Mouse (Mus musculus): ENCODE measurements around the gene Gale. TPM values are rescaled to one million over a fixed set of nuclear protein-coding genes. Genes with fewer than 3 reads are reported as not detected.

Gale gene
- total RNA-seq (2021) = 10 to 100 TPM; 22.0 to 22.9 TPM
- long read RNA-seq, experiment 1, transcript Gale-202 (11 exons, 1,430 nt) = major isoform, 5 of 14 reads
- long read RNA-seq, experiment 1, partial matches to known transcripts = 1 of 14 reads
- long read RNA-seq, experiment 1, other reads (novel, unspliced or antisense) = 7 of 14 reads
- long read RNA-seq, experiment 2, partial matches to known transcripts = 3 of 20 reads
- long read RNA-seq, experiment 2, other reads (novel, unspliced or antisense) = 13 of 20 reads

DNA sequence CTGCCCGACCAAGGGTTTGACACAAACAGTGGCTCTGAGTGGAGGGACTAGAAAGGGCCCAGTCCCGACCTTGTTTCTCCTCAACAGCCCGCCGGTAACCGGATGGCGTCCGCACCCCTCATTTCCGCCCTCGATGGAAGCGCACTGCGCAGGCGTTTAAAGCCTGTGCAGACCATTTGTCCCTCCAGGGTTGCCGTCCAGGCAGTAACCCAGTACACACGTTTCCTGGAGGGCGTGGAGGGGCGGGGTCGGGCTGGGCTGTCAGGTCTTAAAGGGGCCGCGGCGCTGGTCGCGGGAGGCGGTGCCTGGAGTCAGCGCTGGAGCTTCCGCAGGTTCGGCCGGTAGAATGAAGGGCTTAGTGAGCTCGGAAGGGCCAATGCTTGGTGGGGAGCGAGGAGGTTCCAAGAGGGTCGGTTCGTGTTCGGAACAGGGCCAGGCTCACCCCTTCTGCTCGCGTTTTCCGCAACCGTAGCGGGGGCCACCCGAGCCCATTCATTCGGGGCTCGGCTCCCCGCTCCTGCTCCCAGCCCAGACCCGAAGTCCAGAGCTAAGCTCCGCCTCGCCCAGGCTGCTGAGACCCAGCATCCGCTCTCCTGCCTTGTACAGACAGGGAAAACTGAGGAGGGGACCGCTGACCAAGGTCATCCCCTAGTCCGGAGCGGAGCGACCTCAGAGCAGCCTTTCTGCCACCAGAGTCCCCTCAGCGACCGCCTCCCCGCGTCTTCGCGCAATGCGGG, at the start of gene Gale:
Gene Gale, plus strand, starts transcription at position 271 of the 737 bp plus-strand sequence.
- intact Hi-C loops (cut with DNase I) = loop anchor here (1.0 kb wide), 1 partner anchor 9 kb away; the partner anchor contains the start of gene Lypla2
- peak within 1 kb of the TSS; percentile 59 for H3K4me3 ChIP-seq
- TF ChIP-seq CTCF (IDR thresholded peaks at IDR 0.05) = no peak
- H3K27ac ChIP-seq = peak within 1 kb of the TSS; percentile 99
- DNase-seq (ENCODE audit: extremely low spot score in 1 of 2, low spot score in 2 of 2) = peak; percentile 94 to 95

DNA sequence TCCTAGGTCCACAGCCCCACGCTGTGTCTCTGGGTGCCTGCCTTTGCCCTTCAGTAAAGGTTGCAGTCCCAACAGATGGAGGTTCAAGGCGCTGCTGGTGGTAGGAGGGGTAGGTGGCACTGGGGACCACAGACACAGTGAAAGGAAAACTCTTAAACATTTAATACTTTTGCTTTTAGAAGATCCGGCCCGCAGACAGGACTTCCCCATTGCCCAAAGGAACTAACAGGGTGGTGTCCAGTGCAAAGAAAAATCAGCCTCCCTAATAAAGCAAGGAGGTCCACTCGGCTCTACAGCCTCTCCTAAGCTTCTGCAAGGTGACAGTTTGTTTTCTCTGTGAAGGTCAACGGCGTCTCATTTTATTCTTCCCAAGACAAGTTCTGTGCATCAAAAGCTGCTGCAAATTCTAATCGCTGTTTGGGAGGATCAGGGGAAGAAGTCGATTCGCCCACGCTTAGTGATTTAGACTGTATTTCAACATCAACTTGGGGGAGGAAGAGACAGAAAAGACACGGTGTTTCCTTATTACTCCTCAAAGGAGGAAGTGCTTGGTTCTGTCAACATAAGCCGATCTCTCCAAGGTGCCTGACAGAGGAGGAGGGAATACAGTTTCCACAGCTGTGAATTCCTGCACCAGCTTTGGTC, 44.8 kb upstream of the Gale start:
- no peak for DNase-seq (ENCODE audit: extremely low spot score in 1 of 2, low spot score in 2 of 2)
- TF ChIP-seq CTCF (IDR thresholded peaks at IDR 0.05) = no peak
- intact Hi-C loops (cut with DNase I) = no loop called here
- H3K4me3 ChIP-seq = no peak overlapping the region
- no peak overlapping the region for H3K27ac ChIP-seq

DNA sequence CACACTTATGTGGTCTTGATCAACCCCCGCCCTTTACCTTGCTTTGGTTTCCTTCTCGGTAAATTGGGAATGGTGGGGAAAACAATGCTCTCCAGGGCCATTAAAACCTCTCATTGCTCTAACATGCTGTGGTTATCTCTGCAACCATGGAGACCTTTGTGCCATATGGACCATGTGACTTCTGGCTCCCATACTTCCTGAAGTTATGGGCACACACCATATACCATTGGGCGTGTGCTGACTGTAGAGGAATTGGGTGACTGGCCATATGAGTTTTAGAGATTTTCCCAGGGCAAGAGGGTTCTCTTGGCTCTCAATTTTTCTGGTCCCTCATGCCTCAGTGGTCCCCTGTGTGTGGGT, 44.3 kb upstream of the Gale start:
- no peak for DNase-seq (ENCODE audit: extremely low spot score in 1 of 2, low spot score in 2 of 2)
- H3K27ac ChIP-seq = no peak overlapping the region
- no peak for TF ChIP-seq CTCF (IDR thresholded peaks at IDR 0.05)
- intact Hi-C loops (cut with DNase I) = no loop called here
- H3K4me3 ChIP-seq = no peak overlapping the region

DNA sequence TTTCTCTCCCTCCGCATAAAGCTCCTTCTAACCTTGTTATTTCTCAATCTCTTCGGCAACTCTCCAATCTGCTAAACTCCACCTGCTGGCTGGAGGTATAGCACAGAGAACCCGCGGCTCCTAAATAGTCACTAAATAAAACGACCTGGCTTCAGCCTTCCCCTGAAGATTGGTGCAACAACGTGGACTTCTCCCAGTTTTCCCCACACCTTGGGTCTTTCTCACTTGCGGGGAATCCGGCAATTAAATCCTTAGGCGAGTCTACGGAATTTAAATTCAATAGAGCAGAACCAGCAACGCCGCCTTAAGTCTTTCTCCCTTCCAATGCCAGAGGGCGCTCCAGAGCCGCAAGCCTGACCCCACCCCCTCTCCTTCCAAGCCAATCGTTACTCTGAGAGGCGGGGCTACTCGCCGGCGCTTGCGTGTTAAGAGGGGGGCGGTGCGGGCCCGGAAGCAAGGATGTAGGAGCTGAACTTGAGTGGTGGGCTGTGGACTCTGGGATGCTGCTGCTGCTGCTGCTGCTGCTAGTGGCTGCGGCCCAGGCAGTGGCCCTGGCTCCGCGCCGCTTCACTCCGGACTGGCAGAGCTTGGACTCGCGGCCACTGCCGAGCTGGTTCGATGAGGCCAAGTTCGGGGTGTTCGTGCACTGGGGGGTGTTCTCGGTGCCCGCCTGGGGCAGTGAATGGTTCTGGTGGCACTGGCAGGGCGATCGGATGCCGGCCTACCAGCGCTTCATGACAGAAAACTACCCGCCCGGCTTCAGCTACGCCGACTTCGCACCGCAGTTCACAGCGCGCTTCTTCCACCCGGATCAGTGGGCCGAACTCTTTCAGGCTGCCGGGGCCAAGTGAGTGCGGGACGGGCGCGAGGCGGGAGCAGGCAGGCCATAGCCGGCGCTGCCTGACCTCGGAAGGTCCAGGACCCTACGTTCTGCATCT, 43.0 kb upstream of the Gale start, which contains the start of gene Fuca1:
Gene Fuca1, plus strand, starts transcription at position 432 of the 938 bp plus-strand sequence.
- intact Hi-C loops (cut with DNase I) = loop anchor here (1.0 to 10.0 kb wide), 3 partner anchors 26 to 426 kb away; partner anchors contain the start of genes Hmgcl, Nipal3 and Stpg1
- DNase-seq (ENCODE audit: extremely low spot score in 1 of 2, low spot score in 2 of 2) = peak; percentile 93 to 96
- peak; percentile 91 for TF ChIP-seq CTCF (IDR thresholded peaks at IDR 0.05)
- peak within 1 kb of the TSS; percentile 94 for H3K4me3 ChIP-seq
- H3K27ac ChIP-seq = peak within 1 kb of the TSS; percentile 58

GRCm38 (mm10) chr4:135921257-135922120, 42.0 kb upstream of the Gale start:
- TF ChIP-seq CTCF (IDR thresholded peaks at IDR 0.05) = no peak
- H3K4me3 ChIP-seq = peak overlapping the region; percentile 94
- intact Hi-C loops (cut with DNase I) = loop anchor here (2.0 to 10.0 kb wide), 2 partner anchors 25 to 427 kb away; partner anchors contain the start of genes Hmgcl, Nipal3 and Stpg1
- H3K27ac ChIP-seq = no peak overlapping the region
- no peak for DNase-seq (ENCODE audit: extremely low spot score in 1 of 2, low spot score in 2 of 2)

GRCm38 (mm10) chr4:135922190-135922589, 41.3 kb upstream of the Gale start:
- intact Hi-C loops (cut with DNase I) = loop anchor here (10.0 kb wide), 1 partner anchor 427 kb away; the partner anchor contains the start of genes Nipal3 and Stpg1
- no peak for DNase-seq (ENCODE audit: extremely low spot score in 1 of 2, low spot score in 2 of 2)
- H3K27ac ChIP-seq = no peak overlapping the region
- no peak overlapping the region for H3K4me3 ChIP-seq
- no peak for TF ChIP-seq CTCF (IDR thresholded peaks at IDR 0.05)

GRCm38 (mm10) chr4:135924418-135924817, 39.1 kb upstream of the Gale start:
- no peak for TF ChIP-seq CTCF (IDR thresholded peaks at IDR 0.05)
- intact Hi-C loops (cut with DNase I) = loop anchor here (10.0 kb wide), 1 partner anchor 430 kb away; the partner anchor contains the start of genes Nipal3 and Stpg1
- DNase-seq (ENCODE audit: extremely low spot score in 1 of 2, low spot score in 2 of 2) = no peak
- Histone ChIP-seq H3K27ac (no peak overlapping the region), H3K4me3 (no peak overlapping the region)

DNA sequence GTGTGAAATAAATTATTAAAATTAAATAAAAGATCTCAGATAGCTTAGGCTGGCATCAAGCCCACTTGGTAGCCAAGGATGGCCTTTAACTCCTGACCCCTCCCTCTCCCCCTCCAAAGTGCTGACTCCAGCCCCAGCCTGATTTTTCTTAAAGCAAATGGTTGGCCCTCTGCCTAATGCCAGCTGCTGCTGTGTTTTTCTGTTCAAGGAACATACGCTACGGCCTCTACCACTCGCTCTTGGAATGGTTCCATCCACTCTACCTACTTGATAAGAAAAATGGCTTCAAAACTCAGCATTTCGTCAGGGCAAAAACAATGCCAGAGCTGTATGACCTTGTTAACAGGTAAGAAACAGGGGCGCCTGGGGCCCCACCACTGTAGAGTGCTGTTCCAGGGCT, 38.2 kb upstream of the Gale start:
- no peak overlapping the region for H3K27ac ChIP-seq
- intact Hi-C loops (cut with DNase I) = loop anchor here (10.0 kb wide), 1 partner anchor 431 kb away; the partner anchor contains the start of genes Nipal3 and Stpg1
- no peak for DNase-seq (ENCODE audit: extremely low spot score in 1 of 2, low spot score in 2 of 2)
- H3K4me3 ChIP-seq = no peak overlapping the region
- TF ChIP-seq CTCF (IDR thresholded peaks at IDR 0.05) = no peak

DNA sequence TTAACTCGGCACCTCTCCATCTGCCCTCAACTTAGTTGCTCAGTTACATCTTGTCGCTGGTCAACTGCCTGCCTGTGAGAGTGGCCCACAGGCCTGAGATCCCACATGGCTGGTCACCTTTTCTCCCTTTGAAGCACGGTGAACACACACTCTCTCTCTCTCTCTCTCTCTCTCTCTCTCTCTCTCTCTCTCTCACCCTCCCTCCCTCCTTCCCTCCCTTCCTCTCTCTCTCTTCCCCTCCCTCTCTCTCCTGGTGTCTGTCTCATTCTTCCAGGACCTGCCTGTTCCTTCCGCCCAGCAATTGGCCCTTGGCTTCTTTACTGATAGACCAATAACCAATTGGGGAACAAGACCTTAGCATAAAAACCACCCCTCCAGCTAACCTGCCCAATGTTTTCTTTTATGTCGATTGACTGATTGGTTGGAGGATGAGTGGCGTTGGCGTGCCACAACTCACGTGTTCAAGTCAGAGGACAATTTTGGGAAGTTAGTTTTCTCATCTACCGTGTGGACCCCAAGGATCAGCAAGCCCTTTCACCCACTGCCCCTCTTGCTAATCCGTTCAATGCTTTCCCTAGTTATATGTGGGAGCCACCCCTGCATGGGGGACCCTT, 37.2 kb upstream of the Gale start:
- no peak overlapping the region for H3K4me3 ChIP-seq
- intact Hi-C loops (cut with DNase I) = loop anchor here (10.0 kb wide), 1 partner anchor 432 kb away; the partner anchor contains the start of genes Nipal3 and Stpg1
- no peak for DNase-seq (ENCODE audit: extremely low spot score in 1 of 2, low spot score in 2 of 2)
- no peak for TF ChIP-seq CTCF (IDR thresholded peaks at IDR 0.05)
- no peak overlapping the region for H3K27ac ChIP-seq
